Comparison of ENCODE assay signal across 1 mouse cellular context in the genomic region with DNA sequence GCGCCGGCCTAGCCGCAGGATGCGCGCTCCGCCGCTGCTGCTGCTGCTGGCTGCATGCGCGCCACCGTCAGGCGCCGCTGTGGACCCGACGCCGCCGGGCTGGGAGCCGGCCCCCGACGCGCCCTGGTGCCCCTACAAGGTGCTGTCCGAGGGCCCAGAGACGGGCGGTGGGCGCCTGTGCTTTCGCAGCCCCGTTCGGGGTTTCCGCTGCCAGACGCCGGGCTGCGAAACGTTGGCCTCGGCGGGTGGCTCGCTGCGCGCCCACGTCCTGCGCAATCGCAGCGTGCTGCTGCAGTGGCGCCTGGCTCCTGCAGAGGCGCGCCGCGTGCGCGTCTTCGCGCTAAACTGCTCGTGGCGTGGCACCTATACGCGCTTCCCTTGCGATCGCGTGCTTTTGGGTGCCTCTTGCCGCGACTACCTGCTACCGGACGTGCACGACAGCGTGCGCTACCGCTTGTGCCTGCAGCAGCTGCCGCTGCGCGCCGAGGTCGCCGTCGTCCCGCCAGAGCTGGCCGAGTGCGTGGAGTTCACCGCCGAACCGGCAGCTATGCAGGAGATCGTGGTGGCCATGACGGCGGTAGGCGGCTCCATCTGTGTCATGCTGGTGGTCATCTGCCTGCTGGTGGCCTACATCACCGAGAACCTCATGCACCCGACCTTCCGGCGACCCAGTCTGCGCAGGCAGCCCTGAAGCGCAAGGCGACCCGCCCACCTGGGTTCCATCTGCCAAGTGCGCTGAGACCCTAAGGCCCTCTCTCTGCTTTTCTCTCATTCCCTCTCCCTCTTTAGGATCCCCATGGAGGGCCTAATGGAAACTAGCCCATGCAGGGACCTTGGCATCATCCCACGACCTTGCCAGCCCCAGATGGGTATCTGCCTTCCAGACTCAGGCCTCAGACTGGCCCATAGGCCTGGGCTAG.
TF ChIP-seq lines count a peak whose summit lies in the region.

No protein-coding gene starts in this region.

TF ChIP-seq in myocyte, 11 proteins besides CTCF, POLR2A, EP300 and RAD21:
- TF ChIP-seq CEBPB (IDR thresholded peaks at IDR 0.05; ENCODE audit: insufficient read depth, poor library complexity, severe bottlenecking) (no peak), TCF12 (IDR thresholded peaks at IDR 0.05; ENCODE audit: insufficient read depth, poor library complexity, severe bottlenecking) (no peak), REST (IDR thresholded peaks at IDR 0.05; ENCODE audit: insufficient read depth, insufficient read length) (no peak), MYOD1 (IDR thresholded peaks at IDR 0.05; ENCODE audit: control insufficient read depth in 1 of 3, insufficient read length in 2 of 3, low read depth in 2 of 3) (peak in 2 of 3 experiments; percentile 25 to 71), MAX (IDR thresholded peaks at IDR 0.05; ENCODE audit: low read depth) (no peak), USF1 (IDR thresholded peaks at IDR 0.05; ENCODE audit: low read depth) (no peak), POLR2AphosphoS2 (IDR thresholded peaks at IDR 0.05; ENCODE audit: insufficient read length, low read depth) (no peak), MYOG (IDR thresholded peaks at IDR 0.05; ENCODE audit: control insufficient read depth in 1 of 3, insufficient read depth in 1 of 3, insufficient read length in 2 of 3, low read depth in 2 of 3) (peak in 1 of 3 experiments; percentile 27), TCF3 (IDR thresholded peaks at IDR 0.05; ENCODE audit: insufficient read length, low read depth) (no peak), E2F4 (IDR thresholded peaks at IDR 0.05; ENCODE audit: insufficient read depth) (no peak), SRF (IDR thresholded peaks at IDR 0.05; ENCODE audit: control insufficient read depth, insufficient read length, low read depth) (no peak)
TF ChIP-seq in myocyte: peak in this region for 2.
